Mouse (Mus musculus): ENCODE data around the gene Dexi.

DNA sequence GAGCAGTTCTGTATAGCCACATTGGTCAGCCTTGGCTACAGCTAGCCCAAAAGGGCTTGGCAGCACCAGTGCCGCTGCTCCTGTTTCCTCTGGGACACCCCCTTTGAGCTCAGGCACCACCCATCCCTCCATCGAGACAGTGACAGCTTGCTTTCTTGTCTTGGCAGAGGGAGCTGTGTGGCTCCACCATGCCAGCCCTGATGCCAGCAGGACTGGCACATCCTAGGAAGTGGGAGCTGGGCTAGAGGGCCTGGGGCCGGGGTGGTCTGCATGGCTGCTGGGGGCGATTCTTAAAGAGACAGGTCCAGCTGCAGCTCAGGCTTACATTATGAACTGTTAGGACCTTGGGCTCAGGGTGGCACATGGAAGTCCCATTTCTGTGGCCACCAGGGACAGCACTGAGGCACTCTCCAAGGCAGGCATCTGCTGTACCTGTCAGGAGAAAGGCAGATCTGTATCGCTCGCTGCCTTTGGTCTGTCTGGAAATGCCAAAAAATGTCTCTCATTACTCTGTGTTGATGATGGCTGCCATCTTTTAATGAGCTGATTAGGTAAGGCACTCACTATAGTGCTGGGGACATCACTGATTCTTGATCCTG is 15.7 kb downstream of the Dexi start:
- no peak for TF ChIP-seq SIN3A (IDR thresholded peaks at IDR 0.05; ENCODE audit: low read length)
- no peak for TF ChIP-seq NELFE (IDR thresholded peaks at IDR 0.05; ENCODE audit: low read depth, low read length)
- TF ChIP-seq CTCF (IDR thresholded peaks at IDR 0.05 in 2 of 3, conservative IDR thresholded peaks at IDR 0.05 in 1 of 3; ENCODE audit: control insufficient read depth in 1 of 3, insufficient read depth in 1 of 3, low read depth in 2 of 3, low read length in 3 of 3, poor library complexity in 1 of 3, severe bottlenecking in 1 of 3) = peak in 1 of 3 experiments; percentile 12; a peak in 1 of 6 replicates
